Mouse (Mus musculus): ENCODE measurements around the gene Gsg1. TPM values are rescaled to one million over a fixed set of nuclear protein-coding genes. Genes with fewer than 3 reads are reported as not detected.
A peak's percentile ranks its signal among the peaks of the same experiment; 100 is the strongest.

Gsg1 gene
- total RNA-seq (2021): under 1 TPM in 1 of 2 experiments, not detected in 1; 0.86 TPM
- long read RNA-seq, experiment 1, partial matches to known transcripts: 1 of 1 reads
- long read RNA-seq, experiment 1, other reads (novel, unspliced or antisense): 0 of 1 reads
- long read RNA-seq, experiment 2: 0 reads

DNA sequence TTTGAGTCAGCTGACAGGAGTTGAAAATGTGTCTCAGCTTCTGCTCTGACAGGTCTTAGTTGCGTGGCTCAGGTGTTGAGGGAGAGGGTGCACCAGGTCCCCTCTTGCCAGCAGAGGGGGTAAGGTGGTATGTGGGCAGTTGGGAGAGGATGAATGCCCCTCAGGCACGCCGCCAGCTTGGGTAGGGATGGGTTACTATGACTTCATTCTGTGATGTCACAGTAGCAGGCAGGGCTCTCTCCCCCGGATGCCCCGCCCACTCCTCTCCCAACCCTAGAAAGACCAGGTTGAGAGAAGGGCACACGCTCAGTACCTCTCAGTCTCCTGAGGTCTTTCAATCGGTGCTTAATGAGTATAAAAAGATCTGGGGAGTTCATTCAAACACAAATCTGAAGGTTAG, at the start of gene Gsg1:
TSS of gene Gsg1 (minus strand) at position 199 of the 400 bp plus-strand sequence.
- DNase-seq: no peak
- intact Hi-C loops (cut with DNase I): no loop called here

- intact Hi-C loops (cut with DNase I): no loop called here
- no peak for DNase-seq
These were observed 48.4 kb upstream of the Gsg1 start for GRCm38 (mm10) chr6:135302421-135303125.

DNA sequence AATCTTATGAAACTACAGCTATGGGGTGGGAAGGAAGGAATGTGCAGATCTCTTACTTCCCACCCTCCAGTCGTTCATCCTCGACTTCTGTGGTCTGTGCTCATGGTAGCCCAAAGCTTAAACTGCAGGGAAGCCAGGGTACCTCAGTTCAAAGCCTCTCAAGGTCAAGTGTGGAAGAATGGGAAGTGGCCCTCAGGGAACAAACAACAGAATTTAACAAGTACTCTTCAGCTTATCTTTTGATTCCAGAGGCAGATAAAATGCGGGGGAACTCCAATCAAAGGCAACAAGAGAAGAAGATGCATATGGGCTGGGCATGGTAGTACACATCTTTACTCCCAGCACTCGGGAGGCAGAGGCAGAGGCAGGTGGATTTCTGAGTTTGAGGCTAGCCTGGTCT, 46.3 kb upstream of the Gsg1 start:
- DNase-seq: no peak

GRCm38 (mm10) chr6:135299024-135299550, 44.9 kb upstream of the Gsg1 start:
- no peak for DNase-seq
- intact Hi-C loops (cut with DNase I): loop anchor here (2.0 kb wide), 1 partner anchor 28 kb away; no protein-coding TSS in a partner anchor

More for the DNA sequence above, 46.3 kb upstream of the Gsg1 start:
- intact Hi-C loops (cut with DNase I): no loop called here

GRCm38 (mm10) chr6:135297570-135297969, 43.4 kb upstream of the Gsg1 start:
- no peak for DNase-seq
- intact Hi-C loops (cut with DNase I): no loop called here

- DNase-seq: peak in 1 of 2 experiments; percentile 22
- intact Hi-C loops (cut with DNase I): no loop called here
These were observed 42.1 kb upstream of the Gsg1 start for GRCm38 (mm10) chr6:135296267-135296666.

DNA sequence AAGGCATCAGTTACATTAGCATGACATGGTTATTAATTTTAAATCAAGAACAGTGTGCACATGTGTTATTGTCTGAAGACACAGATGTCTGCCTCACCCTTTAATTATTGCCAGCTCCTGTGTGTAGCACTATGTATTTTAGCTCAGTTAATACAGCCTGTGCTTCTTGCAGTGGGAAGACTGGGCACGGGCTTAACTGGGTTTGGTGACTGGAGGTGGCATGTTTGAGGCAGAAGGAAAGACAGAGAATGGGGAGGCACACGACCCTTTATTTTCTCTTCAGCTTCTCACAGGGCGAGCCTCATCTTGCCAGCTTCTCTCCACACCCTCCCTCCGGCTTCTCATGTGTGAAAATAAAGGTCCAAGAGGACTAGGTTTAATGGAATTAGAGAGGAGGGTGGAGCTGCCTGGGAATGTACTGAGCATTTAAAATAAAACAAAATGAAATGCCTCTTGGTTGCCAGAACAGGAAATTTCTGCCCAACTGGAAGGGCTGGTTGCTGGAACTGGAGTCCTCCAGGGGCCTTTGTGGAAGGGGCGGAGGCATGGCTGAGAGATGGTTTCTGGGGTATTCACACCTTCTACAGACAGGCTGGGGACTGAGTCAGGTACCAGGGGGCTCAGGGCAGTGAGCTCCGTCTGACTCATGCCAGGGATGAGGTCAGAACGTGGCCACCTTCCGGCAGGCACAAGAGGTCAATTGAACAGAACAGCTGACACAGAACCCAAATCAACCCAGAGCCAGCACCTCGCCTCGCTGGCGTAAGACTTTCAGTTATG, 41.1 kb upstream of the Gsg1 start:
- no peak for DNase-seq
- intact Hi-C loops (cut with DNase I): no loop called here

DNA sequence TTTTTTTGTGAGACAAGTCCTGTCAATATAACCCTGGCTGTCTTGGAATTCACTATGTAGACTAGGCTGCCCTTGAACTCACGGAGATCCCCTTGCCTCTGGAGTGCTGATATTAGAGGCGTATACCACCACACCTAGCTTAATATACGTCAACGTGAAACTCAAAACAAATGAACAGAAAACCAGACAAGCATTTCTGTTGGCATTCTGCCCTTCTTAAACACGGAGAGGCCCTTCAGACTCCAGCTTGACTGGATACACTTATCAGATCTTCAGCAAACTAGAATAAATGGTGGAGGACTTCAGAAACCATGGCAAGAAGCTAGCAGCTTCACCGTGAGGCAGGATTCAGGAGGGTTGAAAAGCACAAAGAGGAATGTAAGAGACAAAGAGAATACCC, 40.0 kb upstream of the Gsg1 start:
- no peak for DNase-seq
- intact Hi-C loops (cut with DNase I): no loop called here

GRCm38 (mm10) chr6:135292391-135292790, 38.2 kb upstream of the Gsg1 start:
- intact Hi-C loops (cut with DNase I): no loop called here
- no peak for DNase-seq

DNA sequence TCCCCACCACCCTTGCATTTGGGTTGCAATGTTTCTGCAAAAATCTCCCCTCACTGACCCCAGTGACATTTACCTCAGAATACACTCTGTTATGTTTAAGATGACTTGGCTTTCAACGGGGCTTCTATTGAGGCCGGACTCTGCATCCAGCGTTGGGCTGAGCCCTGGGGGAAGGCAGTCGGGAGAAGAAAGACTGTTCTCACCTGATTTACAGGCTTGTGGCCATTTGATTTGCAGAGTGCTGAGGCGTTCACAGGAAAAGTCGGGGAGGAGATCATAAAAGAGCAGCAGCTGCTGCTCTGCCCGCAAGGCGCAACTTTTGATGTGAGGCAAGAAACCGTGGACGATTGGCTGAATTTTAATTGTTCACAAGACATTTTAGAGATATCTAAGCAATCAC, 25.7 kb upstream of the Gsg1 start:
- intact Hi-C loops (cut with DNase I): no loop called here
- no peak for DNase-seq

- intact Hi-C loops (cut with DNase I): no loop called here
- DNase-seq: no peak
These were observed 25.1 kb upstream of the Gsg1 start for GRCm38 (mm10) chr6:135279286-135279685.

GRCm38 (mm10) chr6:135278302-135278701, 24.2 kb upstream of the Gsg1 start:
- intact Hi-C loops (cut with DNase I): no loop called here
- DNase-seq: no peak

GRCm38 (mm10) chr6:135276474-135277295, 22.5 kb upstream of the Gsg1 start:
- intact Hi-C loops (cut with DNase I): no loop called here
- DNase-seq: no peak

DNA sequence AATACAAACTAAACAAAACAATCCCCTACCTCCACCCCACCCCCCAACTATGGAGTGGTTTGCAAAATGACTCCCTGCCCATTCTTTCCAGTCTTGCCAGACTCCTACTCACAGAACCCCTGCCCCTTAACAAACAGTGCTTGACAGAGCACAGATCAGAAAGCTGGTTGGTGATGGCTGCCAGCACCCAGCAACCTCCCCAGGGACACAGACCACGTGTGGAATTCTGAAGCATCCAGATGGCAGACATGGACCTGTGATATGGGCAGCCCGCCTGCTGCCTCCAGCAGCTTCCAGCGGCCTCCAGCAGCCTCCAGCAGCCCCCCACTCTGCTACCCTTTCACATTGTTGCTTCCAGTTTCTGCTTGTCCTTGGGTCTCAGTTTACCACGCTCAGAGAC, 21.1 kb upstream of the Gsg1 start:
- intact Hi-C loops (cut with DNase I): no loop called here
- DNase-seq: no peak

DNA sequence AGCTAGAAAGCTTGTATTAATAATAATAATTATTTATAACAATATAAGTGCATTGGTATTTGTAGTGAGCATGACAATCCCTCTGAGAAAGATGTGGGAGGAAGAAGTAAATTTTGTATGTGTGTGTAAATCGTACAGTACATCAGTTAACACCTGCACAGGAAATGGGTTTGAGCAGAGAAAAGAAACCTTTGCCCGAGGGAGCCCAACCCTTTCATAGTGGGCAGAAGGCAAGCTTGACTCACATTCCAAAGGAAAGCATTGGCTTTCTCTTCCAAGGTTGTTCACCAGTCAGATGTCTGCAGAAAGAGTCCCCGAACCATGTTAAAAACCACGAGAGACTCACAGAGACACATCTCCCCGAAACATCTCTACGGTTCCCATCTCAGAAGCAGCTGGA, 18.9 kb upstream of the Gsg1 start:
- intact Hi-C loops (cut with DNase I): no loop called here
- no peak for DNase-seq

GRCm38 (mm10) chr6:135271761-135272160, 17.6 kb upstream of the Gsg1 start:
- no peak for DNase-seq
- intact Hi-C loops (cut with DNase I): loop anchor here (2.0 kb wide), 1 partner anchor 27 kb away; no protein-coding TSS in a partner anchor

DNA sequence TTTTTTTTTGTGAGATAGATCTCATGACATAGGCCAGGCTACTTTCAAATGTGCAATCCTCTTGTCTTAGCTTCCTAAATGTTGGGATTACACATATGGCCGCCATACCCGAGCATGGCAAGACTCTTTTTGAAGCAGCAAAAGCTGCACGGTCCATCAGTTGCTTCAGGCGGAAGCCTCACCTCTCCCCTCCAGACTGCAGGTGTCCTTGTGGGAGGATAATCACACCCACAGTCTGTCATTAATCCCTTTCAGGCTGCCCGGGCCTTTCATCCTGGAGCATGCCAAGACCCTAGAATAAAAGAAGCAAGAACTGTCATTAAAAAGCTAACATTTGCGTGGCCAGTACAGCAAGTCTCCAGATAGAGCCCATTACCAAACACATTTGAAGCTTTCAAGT, 15.5 kb upstream of the Gsg1 start:
- no peak for DNase-seq
- intact Hi-C loops (cut with DNase I): loop anchor here (2.0 kb wide), 1 partner anchor 29 kb away; no protein-coding TSS in a partner anchor

GRCm38 (mm10) chr6:135268392-135268791, 14.2 kb upstream of the Gsg1 start:
- no peak for DNase-seq
- intact Hi-C loops (cut with DNase I): no loop called here

DNA sequence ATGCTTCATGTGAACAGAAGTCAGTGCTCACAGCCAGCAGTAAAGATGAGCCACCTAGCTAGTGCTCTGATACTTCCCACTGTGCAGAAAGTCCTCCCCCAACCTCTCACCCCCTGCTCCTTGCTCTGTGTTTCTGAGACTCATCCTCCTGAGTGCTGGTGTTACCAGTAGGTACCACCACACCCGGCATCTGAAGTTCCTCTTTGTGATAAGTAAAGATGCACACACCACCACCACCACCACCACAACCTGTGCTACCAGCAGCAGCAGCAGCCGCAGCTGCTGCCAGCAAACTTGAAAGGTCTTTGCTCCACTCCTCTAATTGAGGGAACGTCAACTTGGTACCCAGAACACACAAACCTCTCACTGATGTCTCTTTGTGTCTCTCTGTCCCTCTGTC, 13.1 kb upstream of the Gsg1 start:
- no peak for DNase-seq
- intact Hi-C loops (cut with DNase I): no loop called here

- intact Hi-C loops (cut with DNase I): no loop called here
These were observed 11.9 kb upstream of the Gsg1 start for GRCm38 (mm10) chr6:135266056-135266455.

More at GRCm38 (mm10) chr6:135266056-135266455, 11.9 kb upstream of the Gsg1 start:
- DNase-seq: no peak
